Mouse (Mus musculus): ENCODE data around the gene St6galnac1. TPM values are rescaled to one million over a fixed set of nuclear protein-coding genes. Genes with fewer than 3 reads are reported as not detected.
A peak's percentile ranks its signal among the peaks of the same experiment; 100 is the strongest.
"Not testable (repeated sequence)": the region's sequence is repeated elsewhere in the genome, so short reads cannot be mapped to it uniquely, and the experiment has no call there.

Gene St6galnac1
- total RNA-seq (2014; fragmentation: Nextera tagmentation) (not detected in 2 replicates), total RNA-seq (2017) (not detected in 2 replicates)

GRCm38 (mm10) chr11:116775407-116775806, at the start of gene St6galnac1:
Gene St6galnac1, minus strand, starts transcription at chr11:116775507.
- no peak for ATAC-seq (replicated peaks; ENCODE audit: poor library complexity, severe bottlenecking)

- ATAC-seq (replicated peaks; ENCODE audit: poor library complexity, severe bottlenecking) = not testable (repeated sequence)
Measured at GRCm38 (mm10) chr11:116823885-116824284, 48.6 kb upstream of the St6galnac1 start.

GRCm38 (mm10) chr11:116823255-116823654, 47.9 kb upstream of the St6galnac1 start:
- no peak for ATAC-seq (replicated peaks; ENCODE audit: poor library complexity, severe bottlenecking)

- no peak for ATAC-seq (replicated peaks; ENCODE audit: poor library complexity, severe bottlenecking)
Measured at GRCm38 (mm10) chr11:116822626-116823025, 47.3 kb upstream of the St6galnac1 start.

- no peak for ATAC-seq (replicated peaks; ENCODE audit: poor library complexity, severe bottlenecking)
Measured at GRCm38 (mm10) chr11:116822215-116822614, 46.9 kb upstream of the St6galnac1 start.

- no peak for ATAC-seq (replicated peaks; ENCODE audit: poor library complexity, severe bottlenecking)
Measured at GRCm38 (mm10) chr11:116821057-116821940, 46.0 kb upstream of the St6galnac1 start.

GRCm38 (mm10) chr11:116819932-116820593, 44.8 kb upstream of the St6galnac1 start:
- ATAC-seq (replicated peaks; ENCODE audit: poor library complexity, severe bottlenecking) = no peak

GRCm38 (mm10) chr11:116818722-116819121, 43.4 kb upstream of the St6galnac1 start:
- no peak for ATAC-seq (replicated peaks; ENCODE audit: poor library complexity, severe bottlenecking)

GRCm38 (mm10) chr11:116817567-116817966, 42.3 kb upstream of the St6galnac1 start:
- ATAC-seq (replicated peaks; ENCODE audit: poor library complexity, severe bottlenecking) = no peak

GRCm38 (mm10) chr11:116816769-116817168, 41.5 kb upstream of the St6galnac1 start:
- no peak for ATAC-seq (replicated peaks; ENCODE audit: poor library complexity, severe bottlenecking)

- ATAC-seq (replicated peaks; ENCODE audit: poor library complexity, severe bottlenecking) = no peak
Measured at GRCm38 (mm10) chr11:116814884-116815415, 39.6 kb upstream of the St6galnac1 start.

GRCm38 (mm10) chr11:116814076-116814883, 39.0 kb upstream of the St6galnac1 start:
- ATAC-seq (replicated peaks; ENCODE audit: poor library complexity, severe bottlenecking) = peak; percentile 62

- ATAC-seq (replicated peaks; ENCODE audit: poor library complexity, severe bottlenecking) = no peak
Measured at GRCm38 (mm10) chr11:116813610-116814009, 38.3 kb upstream of the St6galnac1 start.

GRCm38 (mm10) chr11:116812793-116813529, 37.7 kb upstream of the St6galnac1 start:
- no peak for ATAC-seq (replicated peaks; ENCODE audit: poor library complexity, severe bottlenecking)

GRCm38 (mm10) chr11:116810983-116811901, 35.9 kb upstream of the St6galnac1 start:
- peak; percentile 56 for ATAC-seq (replicated peaks; ENCODE audit: poor library complexity, severe bottlenecking)

- no peak for ATAC-seq (replicated peaks; ENCODE audit: poor library complexity, severe bottlenecking)
Measured at GRCm38 (mm10) chr11:116810528-116810927, 35.2 kb upstream of the St6galnac1 start.

- no peak for ATAC-seq (replicated peaks; ENCODE audit: poor library complexity, severe bottlenecking)
Measured at GRCm38 (mm10) chr11:116809520-116809919, 34.2 kb upstream of the St6galnac1 start.

GRCm38 (mm10) chr11:116808811-116809395, 33.6 kb upstream of the St6galnac1 start:
- no peak for ATAC-seq (replicated peaks; ENCODE audit: poor library complexity, severe bottlenecking)
